Mouse (Mus musculus) B cell, adult 2 months (primary cell): ENCODE data around the gene AI661453.
"Not testable (repeated sequence)": the region's sequence is repeated elsewhere in the genome, so short reads cannot be mapped to it uniquely, and the experiment has no call there.

Experiments
- DNase-seq, 2 experiments: peaks; one replicate each; pipeline ENCODE4 v3.0.0; 2022

AI661453 gene

GRCm38 (mm10) chr17:47436156-47436906 is at the start of gene AI661453:
Gene AI661453, plus strand, starts transcription at chr17:47436615.
- DNase-seq = no peak

GRCm38 (mm10) chr17:47386649-47387048 is 49.8 kb upstream of the AI661453 start:
- peak; percentile 79 to 83 for DNase-seq

GRCm38 (mm10) chr17:47394223-47394869 is 42.1 kb upstream of the AI661453 start:
- peak; percentile 31 to 36 for DNase-seq

- peak; percentile 66 to 69 for DNase-seq
Measured at GRCm38 (mm10) chr17:47395376-47395913, 41.0 kb upstream of the AI661453 start.

DNA sequence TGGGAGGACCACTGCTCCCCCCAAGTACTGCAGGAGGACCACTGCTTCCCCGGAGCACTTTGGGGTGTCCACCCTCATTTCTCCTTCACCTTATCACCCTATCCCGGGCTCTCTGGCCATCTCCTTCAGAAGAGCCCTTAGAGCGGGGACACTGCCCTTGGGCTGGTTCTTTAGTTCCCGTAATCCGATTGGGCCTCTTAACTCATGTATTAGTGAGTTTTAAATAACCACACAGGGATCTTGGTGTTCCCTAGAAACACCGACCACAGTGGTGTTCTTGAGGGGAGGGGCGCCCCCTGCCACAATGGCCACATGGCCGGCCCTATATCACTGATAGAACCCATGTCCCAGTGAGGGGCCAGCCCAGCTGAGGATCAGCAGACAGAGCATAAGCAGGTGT is 37.3 kb upstream of the AI661453 start:
- DNase-seq = no peak

DNA sequence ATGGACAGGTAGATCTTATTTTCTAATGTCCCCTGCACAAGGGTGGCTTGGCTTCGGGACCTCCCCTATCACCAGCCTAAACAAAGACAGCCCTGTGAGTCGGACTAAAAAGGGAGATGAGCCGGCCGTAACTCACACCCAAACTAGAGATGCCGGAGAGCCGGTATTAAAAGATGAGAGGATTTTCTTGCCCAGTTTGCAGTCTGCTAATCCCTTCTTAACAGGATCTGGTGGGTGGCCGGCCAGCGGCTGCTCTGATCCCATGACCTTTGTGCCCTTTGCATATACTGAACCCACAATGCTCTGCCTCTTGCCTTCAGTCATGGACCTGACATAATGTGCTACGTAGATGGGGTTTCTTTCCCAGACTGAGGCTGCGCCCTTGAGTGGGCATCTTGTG is 36.0 kb upstream of the AI661453 start, which contains the start of gene Guca1a:
TSS of gene Guca1a (minus strand) at position 134 of the 400 bp plus-strand sequence.
- no peak for DNase-seq

DNA sequence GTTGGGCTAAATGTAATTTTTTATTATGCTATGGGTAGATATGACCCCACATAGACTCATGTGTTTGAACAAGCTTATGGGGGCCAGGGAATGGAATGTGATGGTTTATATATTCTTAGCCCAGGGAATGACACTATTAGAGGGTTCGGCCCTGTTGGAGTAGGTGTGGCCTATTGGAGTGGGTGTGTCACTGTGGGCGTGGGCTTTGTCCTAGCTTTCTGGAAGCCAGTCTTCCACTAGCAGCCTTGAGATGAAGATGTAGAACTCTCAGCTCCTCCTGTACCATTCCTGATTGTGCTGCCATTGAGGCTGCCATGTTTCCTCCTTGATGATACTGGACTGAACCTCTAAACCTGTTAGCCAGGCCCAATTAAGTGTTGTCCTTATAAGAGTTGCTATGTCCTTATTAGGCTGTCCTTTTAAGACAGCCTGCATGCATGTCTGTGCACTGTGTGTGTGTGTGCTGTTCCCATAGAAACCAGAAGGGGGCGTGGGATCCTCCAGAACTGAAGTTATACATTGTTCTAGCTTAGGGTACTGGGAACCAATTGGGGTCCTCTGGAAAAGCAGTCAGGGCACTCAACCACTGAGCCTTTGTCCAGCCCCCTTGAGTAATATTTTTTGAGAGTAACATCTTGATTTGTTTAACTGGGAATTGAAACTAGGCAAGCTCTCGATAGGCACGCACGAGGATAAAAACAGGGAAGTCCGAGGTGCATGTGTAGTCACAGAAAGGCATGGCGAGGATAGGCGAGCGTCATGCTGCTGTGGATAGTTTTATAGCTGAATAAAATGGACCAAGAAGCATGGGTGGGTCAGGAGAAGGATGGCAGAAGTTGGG is 28.5 kb upstream of the AI661453 start:
- DNase-seq = no peak

DNA sequence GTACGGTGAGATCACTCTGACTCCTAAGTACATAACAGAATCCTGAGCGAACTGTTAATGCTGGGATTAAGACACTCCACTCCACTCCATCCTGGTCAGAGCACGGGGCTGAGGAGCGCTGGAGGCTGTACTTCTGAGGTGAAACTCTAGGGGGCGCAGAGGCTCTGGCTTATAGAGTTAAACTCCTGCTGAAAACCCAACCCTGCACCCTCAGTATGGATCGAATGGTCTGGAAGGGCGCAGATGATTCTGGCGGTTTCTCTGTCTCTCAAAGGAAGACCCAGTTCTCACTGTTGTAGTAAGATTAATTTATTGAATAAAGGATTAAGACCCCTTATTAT is 27.9 kb upstream of the AI661453 start:
- peak; percentile 70 to 71 for DNase-seq

GRCm38 (mm10) chr17:47409897-47410861 is 26.2 kb upstream of the AI661453 start:
- peak; percentile 33 to 47 for DNase-seq

DNA sequence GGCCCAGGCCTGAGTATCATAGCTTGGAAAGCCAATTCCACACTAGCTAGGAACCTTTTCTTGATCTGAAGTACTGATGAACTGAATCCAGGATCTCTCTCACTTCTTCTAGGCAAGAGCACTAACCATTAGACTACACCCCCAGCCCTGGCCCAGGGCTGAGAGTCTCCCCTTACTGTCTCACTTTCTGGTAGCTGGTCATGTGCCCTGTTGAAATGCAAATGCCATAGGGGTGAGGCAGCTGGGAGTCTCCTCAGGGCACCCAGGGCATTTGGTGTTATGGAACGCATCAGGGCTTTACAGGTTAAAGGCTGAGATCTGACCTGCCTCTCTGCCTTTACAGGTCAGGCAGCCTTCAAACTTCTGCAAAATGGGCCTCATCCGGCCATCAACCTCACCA is 16.2 kb upstream of the AI661453 start:
- DNase-seq = no peak

GRCm38 (mm10) chr17:47421566-47421965 is 14.8 kb upstream of the AI661453 start:
- DNase-seq = no peak

DNA sequence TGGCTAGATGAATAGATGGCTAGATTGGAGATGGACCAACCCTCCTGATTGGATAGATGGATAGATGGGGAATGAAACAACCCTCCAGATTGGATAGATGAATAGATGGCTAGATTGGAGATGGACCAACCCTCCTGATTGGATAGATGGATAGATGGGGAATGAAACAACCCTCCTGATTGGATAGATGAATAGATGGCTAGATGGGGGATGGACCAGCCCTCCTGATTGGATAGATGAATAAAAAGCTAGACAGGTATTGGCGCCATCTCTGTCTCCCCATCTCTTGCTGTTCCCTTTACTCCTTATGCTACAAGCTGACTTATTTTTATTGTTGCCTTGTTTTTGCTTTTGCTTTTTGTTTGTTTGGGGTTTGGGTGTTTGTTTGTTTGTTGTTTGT is 13.8 kb upstream of the AI661453 start:
- not testable (repeated sequence) for DNase-seq

DNA sequence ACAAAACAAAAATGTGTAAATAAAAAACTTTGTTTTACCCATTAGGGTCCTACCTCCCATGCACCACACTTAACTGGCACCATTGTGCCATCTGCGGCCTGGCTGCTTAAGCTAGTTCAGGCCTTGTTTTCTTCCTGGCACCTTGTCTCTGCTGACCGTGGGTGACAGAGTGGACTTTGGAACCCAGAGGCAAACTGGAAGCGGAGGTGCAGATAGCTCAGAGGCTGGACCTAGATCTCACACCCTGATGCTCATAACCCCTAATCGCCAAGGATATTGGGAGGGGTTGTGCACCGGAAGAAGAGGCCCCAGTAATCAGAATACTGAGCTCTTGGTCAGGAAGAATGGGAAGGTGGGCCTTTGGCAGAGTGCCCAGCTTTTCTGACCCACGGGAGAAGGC is 12.2 kb upstream of the AI661453 start:
- no peak for DNase-seq

DNA sequence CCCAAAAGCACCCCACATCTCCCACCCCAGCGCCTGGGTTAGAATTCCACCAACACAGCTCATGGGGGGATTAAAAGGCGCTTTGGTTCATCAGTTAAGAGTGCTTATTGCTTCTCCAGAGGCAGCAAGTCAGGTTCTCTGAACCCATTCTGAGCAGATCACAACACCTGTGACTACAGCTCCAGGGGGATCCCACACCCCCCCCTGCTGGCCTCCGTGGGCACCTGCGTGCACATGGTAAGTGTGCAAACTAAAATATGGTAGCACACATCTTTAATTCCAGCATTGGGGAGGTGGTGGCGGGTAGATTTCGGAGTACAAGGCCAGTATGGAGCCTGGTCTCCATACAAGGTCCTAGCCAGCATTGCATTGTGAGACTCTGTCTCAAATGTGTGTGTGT is 9.1 kb upstream of the AI661453 start:
- no peak for DNase-seq

GRCm38 (mm10) chr17:47428831-47429304 is 7.5 kb upstream of the AI661453 start:
- DNase-seq = no peak

- DNase-seq = no peak
Measured at GRCm38 (mm10) chr17:47430815-47431214, 5.6 kb upstream of the AI661453 start.

GRCm38 (mm10) chr17:47436907-47437547 is 612 bp downstream of the AI661453 start, which contains the start of gene 1700001C19Rik:
Gene 1700001C19Rik, minus strand, starts transcription at chr17:47437376.
- no peak for DNase-seq

DNA sequence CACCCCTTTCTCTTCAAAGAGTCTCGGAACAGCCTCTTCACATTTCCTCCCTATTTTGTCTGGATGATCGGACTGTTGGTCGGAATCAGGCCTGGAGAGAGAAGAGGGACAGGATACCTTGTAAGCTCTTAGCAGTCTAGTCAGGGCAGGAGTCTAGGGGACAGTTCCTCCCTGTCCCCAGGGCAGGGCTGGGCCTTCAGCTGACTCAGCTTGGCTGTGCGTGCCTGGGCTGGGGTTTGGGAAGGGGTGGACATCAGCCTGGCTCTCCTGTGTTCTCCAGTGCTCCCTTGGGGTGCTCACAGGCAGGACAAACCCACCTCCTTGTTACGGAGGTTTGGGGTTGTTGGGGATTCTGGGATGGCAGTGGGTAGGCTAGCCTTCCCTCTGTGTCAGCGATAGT is 2.2 kb downstream of the AI661453 start:
- no peak for DNase-seq

DNA sequence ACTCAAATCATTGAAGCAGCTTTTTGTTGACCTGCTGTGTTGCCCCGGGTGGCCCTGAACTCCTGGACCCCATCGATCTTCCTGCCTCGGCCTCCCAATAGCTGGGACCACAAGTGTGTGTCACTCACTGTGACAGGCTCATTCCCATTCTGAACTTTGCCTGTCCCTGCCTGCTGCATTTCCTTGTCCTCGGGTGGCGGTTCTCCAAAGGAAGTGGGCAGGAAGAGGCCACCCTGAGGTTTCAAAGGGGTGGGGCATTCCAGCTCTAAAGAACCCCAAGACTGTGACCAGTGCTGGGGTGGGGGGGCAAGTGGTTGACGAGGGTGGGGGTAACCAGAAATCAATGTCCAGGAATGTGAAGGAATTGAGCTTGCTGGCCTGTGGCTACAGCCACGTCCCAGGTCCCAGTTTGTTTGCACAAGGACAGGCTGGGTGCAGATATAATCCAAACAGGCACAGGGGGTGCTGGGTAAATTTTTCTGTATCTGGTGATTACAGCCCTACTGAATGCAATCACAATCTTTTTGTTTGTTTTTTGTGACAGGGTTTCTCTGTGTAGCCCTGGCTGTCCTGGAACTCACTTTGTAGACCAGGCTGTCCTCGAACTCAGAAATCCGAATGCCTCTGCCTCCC is 3.1 kb downstream of the AI661453 start:
- DNase-seq = no peak

- DNase-seq = no peak
Measured at GRCm38 (mm10) chr17:47440359-47440890, 4.0 kb downstream of the AI661453 start.
